In the genomic region with DNA sequence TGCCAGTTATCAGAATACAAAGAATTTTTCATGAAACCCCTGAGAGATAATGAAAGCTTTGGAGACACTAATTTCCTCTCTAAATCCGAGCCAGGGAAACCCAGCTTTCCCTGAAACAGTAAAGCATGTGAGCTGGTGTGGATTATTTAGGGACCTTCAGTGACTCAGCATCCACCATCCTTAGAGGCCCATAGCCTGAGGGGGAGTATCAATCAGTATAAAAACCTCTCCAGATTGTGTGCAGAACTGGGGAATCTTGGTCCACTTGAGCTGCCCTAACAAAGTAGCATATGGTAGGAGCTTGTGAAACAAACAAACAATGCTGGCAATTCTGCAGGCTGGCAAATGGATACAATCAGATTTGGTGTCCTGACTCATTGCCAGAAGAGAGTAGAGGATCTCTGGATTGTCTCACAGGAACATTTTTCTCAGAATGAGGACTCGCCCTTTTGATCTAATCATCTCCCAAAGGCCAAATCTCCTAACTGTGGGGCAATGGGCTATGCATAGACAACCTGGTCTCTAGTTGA, we compare ENCODE assay signal across 31 mouse cellular contexts. TPM values are rescaled to one million over a fixed set of nuclear protein-coding genes. Genes with fewer than 3 reads are reported as not detected.
DNase-seq lines count a peak whose midpoint lies in the region; TF ChIP-seq lines count a peak whose summit lies in the region.
"Had no signal": no experiment of that assay in that cellular context is flagged by ENCODE, and none has a peak within 500 bp of the region (broad histone marks: within the 10 kb centered on the region; RNA-seq: fewer than 3 reads in every experiment).

No protein-coding gene starts in this region.

- intact Hi-C loops in left cerebral cortex, adult 2 months (cut with DNase I), result no loop called here
- intact Hi-C loops in left cerebral cortex, postnatal 4 days (cut with DNase I), result no loop called here

- no peak for TF ChIP-seq CTCF in left cerebral cortex, adult 2 months (IDR thresholded peaks at IDR 0.05)

- H3K4me3 ChIP-seq in left cerebral cortex, adult 2 months, result no peak overlapping the region
- H3K4me3 ChIP-seq: embryonic facial prominence, embryonic 12.5 days; forebrain, embryonic 15.5 days; heart, embryonic 10.5 days; heart, embryonic 15.5 days; neural tube, embryonic 12.5 days had no signal

- H3K27ac ChIP-seq in left cerebral cortex, adult 2 months, result peak overlapping the region; percentile 1; the same call in 1 of the 2 replicates
- H3K27ac ChIP-seq: embryonic facial prominence, embryonic 12.5 days; forebrain, embryonic 15.5 days; heart, embryonic 10.5 days; heart, embryonic 15.5 days; kidney, postnatal 0 days; liver, embryonic 14.5 days; macrophage; neural tube, embryonic 12.5 days; stomach, postnatal 0 days had no signal

- peak; percentile 54 for DNase-seq in cerebellum, adult 11-12 months
- DNase-seq in cerebellum, postnatal 4 days (ENCODE audit: low spot score in 2 of 2), result no peak
- no peak for DNase-seq in left cerebral cortex, adult 2 months (ENCODE audit: extremely low spot score in 1 of 2, low spot score in 2 of 2)
- DNase-seq in left cerebral cortex, postnatal 4 days, result no peak
- peak; percentile 87 for DNase-seq in brain, adult 2 months (ENCODE audit: low read depth, low spot score)
- peak; percentile 31 to 40 for DNase-seq in cerebellum, postnatal 25 days
- no peak for DNase-seq in thymus, postnatal 10 days (ENCODE audit: low spot score in 2 of 2)
- DNase-seq: adrenal gland, adult 2 months; adrenal gland, postnatal 36 days; embryo, embryonic 11 days; gastrocnemius, postnatal 14 days; heart, adult 11 months; kidney, adult 2 months; kidney, postnatal 4 days; layer of hippocampus, postnatal 36 days; liver; lung, adult 2 months; lung, postnatal 10 days; right cerebral cortex, postnatal 4 days; thymus, adult 18-20 months; thymus, postnatal 36 days had no signal

RNA-seq across cellular contexts. Expression of a gene that starts 13.3 kb away (rescaled TPM):
- 100 to 1,000 TPM; 475 to 532 TPM for total RNA-seq in left cerebral cortex, adult 2 months (2021)
- total RNA-seq in left cerebral cortex, postnatal 4 days (2021), result 100 to 1,000 TPM; 226 to 253 TPM
- total RNA-seq: MEL had no signal

Comparison
In these comparisons a context has a peak if more than half of its experiments do, and no peak if none do; other contexts are left out.
1. DNase-seq: peak in cerebellum, adult 11-12 months (single experiment), brain, adult 2 months (single experiment) and cerebellum, postnatal 25 days (2 of 2); none in cerebellum, postnatal 4 days (0 of 2), left cerebral cortex, adult 2 months (0 of 2), left cerebral cortex, postnatal 4 days (single experiment) and thymus, postnatal 10 days (0 of 2).